Mouse (Mus musculus) ovary, postnatal 14 days (tissue): Measurements from ENCODE around the gene Psg17.
"Not testable (repeated sequence)": the region's sequence is repeated elsewhere in the genome, so short reads cannot be mapped to it uniquely, and the experiment has no call there.

Experiments
- DNase-seq: peaks from one replicate; pipeline ENCODE4 v3.0.0; 2022; ENCODE audit warnings: low spot score

Psg17 gene

DNA sequence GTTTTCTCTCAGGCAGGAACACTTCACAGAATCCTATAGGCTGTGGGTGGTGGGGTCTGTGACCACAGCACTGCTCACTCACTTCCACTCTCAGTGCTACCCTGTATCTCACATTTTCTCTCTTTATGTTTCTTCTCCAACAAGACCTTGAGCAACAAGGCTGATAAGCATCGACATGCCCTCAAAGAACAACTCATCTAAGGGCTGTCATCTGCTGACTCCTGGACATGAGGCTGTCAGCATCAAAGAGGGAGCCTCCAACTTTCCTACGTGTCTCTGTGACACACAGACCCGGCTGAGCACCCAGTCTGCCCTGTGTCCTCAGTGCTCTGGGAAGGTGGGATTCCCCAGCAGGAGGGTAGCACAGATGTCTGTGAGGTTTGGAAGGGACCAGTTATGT is at the start of gene Psg17:
Gene Psg17, minus strand, starts transcription at position 101 of the 400 bp plus-strand sequence.
- no peak for DNase-seq

DNA sequence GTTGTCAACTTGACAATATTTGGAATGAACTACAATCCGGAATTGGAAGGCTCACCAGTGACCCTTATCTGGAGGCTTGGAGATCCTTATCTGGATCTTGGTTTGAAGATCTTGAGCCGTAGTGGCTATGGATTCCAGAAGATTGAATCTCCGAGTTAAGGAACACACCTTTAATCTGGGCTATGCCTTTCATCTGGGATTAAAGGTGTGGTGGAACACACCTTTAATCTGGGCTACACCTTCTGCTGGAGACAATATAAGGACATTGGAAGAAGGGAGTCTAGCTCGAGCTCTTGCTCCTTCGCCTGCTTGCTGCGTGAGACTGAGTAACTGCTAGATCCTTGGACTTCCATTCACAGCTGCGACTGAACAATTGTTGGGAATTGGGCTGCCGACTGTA is 49.6 kb upstream of the Psg17 start, which contains the start of gene Pglyrp1:
Gene Pglyrp1, plus strand, starts transcription at position 301 of the 400 bp plus-strand sequence.
- DNase-seq: not testable (repeated sequence)

DNA sequence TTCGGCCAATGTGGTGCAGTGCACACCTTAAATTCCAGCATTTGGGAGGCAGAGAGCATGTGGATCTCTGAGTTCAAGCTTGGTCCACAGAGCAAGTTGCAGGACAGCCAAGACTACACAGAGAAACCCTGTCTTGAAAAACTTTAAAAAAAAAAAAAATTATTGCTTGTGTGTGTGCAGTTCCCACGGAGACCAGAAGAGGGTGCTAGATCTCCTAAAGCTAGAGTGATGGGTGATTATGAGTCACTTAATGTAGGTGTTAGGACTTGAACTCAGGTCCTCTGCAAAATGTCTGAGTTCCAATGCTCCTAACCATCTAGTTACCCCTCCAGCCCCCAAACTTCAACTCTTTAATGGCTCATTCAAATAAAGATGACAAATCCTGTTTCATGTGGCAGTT is 47.1 kb upstream of the Psg17 start:
- no peak for DNase-seq

DNA sequence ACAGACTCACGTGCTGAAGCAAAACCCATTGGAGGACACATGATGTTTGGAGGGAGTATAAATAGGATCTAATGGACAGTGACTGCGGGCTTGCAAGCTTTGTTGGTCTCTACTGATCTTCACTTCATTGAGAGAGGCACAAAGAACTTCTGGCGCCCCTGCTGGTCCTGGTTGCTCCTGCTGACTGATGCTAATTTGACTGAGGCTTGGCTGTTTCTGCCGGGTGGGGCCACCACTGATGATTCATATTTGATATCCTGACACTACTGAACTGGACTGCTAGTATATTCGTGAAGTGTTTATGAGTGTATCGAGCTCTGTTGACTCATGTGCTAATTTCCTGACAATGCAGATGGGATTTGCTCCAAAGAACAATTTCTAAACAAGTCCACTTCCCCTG is 41.4 kb upstream of the Psg17 start:
- no peak for DNase-seq

DNA sequence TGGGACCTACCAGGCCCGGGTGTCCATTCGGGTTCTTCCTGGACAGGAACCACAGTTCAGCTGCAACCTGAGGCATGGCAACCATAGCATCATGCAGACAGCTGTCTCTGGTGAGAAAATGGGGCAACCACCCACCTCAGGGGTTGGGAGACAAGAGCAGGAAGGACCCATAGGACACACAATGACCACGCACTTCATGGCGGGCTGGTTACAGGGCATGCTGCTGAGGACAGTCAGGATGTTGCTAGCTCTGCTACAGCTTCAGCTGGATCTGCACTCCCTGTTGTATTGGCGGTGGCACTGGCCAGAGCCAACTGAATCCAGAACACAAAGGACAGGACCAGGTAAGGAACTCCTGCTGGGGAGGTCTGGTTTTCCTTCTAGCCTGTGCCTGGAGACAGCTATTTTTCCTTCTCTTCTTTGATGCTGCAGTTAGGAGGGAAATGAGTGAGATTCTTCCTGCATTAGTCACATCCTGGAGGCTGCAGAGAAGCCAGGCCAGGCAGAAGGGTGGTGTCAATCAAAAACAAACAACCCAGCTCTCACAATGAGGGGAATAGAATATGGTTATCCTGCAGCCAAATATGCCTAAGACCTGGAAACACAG is 37.0 kb upstream of the Psg17 start:
- no peak for DNase-seq

DNA sequence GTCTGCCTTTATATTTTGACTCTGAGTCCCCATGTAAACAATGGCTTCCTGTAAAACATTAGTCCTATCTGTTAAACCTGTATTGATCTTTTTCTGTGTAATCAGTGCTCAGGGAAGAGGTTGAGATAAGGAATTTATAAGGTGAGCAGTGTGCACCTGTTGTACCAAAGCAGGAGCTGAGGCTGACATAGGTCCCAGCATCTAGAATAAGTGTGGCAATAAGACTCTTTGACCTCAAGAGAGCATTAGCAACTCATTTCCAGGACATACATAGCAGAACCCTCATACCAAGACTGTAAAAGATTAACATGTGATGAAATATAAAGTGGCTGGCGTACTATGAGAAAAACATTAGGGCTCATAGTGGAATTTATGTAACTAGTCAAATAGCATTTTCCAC is 27.0 kb upstream of the Psg17 start:
- DNase-seq: no peak

DNA sequence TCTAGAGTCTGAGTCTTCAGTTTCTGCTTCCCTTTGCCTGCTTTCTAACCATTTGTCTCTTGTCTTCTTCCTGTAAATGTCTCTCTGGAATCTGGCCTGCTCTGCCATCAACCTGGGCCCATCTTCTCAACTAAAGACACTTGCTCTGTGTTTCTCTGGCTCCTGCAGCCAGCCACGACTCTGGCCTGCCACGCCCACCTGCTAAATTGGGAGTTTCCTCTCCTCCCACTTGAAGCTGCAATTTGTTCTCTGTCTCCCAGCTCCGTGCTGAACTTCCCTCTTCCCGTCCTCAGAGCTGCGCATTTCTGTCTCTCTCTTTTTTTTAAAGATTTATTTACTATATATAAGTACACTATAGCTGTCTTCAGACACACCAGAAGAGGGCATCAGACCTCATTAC is 23.4 kb upstream of the Psg17 start:
- no peak for DNase-seq

DNA sequence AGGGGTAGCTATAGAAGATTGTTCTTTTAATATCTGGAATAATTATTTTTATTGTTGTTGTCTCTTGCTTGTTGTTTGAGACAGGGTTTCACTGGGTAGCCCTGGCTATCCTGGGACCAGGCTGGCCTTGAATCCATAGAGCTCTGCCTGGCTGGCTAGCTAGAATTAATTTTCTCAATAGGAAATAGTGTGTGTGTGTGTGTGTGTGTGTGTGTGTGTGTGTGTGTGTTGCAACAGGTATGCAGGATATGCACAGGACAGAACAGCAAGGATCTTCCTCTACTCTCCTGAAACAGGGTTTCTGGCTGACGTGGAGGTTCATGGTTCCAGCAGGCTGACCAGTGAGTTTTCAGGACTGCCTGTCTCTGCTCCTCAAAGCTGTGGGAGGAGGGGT is 19.8 kb upstream of the Psg17 start:
- no peak for DNase-seq

DNA sequence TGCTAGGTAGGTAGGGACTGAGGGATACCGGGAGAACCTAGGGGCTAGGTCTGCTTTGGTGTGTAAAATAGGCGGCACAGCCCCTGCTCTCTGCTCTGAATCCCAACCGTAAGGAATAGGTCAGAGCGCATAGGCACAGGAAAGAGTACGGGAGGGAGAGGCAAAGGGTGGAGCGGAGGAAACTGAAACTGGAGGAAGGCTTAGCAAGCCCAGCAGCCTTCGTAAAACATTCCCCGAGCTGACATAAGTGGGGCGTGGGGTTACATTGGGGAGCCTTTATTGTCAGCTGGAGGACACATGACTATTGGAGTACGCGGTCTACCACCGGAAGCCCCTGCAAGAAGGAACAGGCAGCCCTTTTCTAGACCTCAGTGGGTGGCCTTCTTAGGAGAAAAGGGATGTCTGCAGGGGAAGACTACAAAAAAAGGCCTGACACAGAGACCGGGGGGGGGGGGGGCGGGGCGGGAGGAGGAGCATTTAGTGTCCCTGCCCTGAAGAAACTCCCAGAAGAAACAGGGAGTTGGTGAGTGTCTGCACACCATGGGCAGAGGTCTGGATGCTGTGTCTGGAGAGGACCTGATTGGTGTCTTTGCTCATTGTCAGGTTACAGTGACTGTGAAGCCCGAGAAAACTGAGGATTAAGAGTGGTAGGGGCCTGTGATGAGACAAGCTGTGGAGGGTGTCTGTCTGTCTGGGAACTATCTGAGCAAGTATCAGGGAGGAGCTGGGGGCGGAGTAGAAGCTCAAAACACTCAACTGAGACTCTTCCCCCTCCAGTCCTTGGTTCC is 19.2 kb upstream of the Psg17 start:
- DNase-seq: peak; percentile 45

DNA sequence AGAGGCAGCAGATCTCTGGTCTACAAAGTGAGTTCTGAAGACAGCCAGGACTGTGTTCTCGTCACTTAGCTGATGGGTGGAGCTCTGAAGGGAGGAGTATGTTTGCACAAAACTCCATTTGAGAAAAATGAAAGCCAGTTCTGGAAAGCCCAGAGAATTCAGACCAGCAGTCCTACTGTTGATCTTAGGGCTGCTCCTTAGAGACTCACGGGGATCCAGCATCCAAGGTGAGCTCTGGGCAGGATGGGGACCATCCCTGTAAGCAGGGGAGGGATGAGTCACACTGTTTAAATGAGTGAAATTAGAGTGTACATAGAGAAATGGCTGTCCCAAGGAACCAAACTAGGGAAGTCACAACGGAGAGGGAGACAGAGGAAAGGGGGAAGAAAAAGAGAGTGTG is 18.5 kb upstream of the Psg17 start, which contains the start of gene Mill2:
Gene Mill2, plus strand, starts transcription at position 102 of the 400 bp plus-strand sequence.
- DNase-seq: no peak

DNA sequence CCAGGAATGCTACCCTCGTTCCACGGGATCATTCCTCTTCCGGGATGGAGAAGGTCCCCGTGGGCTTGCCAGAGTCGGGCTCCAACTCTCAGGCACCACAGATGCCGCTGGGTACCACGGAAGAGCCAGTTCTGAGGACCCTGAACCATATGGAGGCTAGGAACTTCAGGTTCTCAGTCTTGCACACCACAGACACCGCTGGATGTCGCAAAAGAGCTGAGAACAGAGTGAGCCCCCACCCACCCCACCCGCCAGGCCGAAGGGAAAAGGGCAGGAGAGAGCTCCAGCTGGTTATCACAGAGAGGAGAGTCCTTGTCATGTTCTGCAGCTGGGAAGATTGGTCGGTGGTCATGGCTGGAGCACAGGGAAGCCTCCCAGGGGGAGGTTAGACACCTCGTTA is 10.9 kb upstream of the Psg17 start:
- DNase-seq: no peak

DNA sequence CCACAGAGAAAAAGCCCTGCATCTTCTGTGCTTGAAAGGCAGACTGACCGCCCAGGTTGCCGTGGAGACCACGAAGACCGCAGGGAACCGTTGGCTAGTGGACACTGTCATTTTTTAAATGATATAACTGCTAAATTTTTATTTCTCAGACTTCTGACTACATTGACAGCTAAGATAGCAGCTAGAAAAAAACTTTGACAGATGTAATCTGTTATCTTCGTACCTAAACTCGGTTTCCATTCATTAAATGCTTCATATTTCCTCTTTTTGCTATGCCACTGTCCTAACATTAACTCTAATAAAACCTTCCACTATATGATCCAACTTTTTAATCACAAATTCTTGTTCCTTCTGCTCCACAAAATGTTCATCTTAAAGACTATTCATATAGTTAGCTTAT is 8.1 kb upstream of the Psg17 start:
- no peak for DNase-seq

DNA sequence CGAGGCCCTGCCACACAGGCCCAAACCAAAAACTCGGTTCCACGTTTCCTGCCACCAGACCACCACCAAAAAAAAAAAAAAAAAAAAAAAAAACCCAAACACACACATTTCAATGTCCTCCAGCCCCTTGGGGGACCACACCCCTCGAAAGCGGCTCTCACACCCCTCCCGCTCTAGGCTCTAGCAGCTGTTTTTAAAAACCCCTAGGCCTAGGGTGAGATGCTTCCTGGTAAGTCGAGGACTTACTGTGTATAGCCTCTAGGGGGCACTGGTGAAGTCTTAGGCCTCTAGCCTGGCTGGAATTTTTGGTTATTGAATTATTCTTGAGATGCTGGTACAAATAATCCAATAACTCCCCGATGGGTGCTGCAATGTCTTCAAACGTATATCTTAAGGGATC is 7.2 kb upstream of the Psg17 start:
- DNase-seq: no peak

DNA sequence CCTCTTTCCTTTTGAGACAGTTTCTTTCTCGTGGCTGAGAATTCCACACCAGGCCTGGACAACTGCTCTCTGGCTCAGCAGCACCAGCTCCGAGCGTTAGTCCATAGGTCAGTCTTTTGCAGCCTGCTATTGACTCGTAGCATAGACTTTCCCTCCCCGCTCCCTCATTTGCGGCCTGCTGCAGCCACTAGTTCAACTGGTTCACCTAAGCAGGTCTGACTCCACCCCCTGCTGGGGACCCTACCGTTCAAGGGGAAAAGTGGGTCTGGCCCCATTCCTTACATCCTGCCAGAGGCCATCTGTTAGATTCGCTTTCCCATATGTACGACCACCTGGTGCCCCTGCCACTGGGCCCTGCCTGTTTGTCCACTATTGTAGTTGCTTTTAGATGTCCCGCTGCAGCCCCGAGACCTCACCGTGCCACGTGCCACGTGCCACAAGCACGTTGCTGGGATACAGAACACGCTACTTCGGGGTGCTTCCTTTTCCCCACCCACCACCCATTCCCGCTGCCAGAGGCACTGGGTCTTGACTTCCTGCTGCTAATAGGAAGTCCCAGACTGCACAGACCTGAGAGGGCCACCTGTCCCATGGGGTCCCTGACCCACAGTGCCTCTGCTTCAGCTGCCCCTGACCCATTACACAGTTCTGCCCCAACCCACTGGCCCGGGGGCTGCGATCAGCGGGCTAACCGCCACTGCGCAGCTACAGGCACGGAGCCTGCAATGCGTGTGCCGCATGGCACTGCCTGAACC is 6.6 kb upstream of the Psg17 start:
- no peak for DNase-seq

DNA sequence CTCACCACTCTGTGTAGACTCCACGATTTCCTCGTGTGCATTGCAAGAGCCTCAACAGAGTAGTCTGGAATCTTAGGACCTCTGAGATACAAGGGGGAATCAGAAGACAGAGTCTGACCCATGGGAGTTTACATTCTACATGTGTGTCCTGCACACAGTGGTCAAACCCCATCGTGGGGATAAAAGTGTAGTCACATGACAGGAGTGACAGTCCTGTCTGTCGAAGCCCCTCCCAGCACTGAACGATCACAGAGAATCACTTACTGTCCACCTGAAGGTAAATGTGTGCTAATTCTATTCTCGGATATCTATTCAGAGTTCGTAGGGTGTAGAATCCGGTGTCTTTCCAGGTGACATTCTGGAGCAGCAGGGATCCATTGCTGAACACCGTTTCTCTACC is 3.1 kb downstream of the Psg17 start:
- no peak for DNase-seq

DNA sequence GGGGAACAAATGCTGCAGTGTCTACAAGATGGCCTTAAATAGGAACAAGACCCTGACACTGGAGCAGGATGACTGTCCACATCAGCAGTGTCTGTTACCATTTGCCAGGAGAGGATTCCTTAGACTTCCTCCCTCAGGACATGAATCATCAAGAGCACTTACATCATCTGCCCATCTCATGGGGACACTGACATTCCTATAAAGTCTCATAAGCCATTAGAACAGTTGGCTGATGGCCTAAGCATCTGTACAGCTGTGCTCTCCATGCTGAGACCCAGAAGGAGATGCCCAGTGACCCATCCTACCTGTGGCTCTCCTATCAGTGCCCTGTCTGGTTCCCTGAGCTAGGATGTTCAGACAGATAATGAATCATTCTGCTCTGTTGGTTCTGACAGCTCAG is 17.9 kb downstream of the Psg17 start:
- no peak for DNase-seq

DNA sequence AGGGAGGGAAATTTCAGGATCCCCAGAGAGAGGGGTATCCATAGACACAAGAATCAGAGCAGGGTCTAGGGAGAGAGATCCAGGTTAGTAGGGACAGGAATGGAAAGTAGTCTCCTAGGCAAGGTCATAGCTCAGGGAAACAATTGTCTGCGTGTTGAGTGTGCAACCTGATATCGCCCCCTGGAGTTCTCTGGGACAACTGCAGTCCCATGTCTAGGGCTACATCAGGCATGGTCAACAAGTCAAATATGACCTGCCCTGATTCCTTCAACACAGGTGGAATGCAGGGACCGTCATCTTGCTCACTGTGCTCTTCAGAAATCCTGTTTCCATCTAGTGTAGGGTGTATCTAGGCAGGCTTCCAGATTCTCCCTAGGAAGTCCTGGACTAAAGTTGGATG is 22.3 kb downstream of the Psg17 start:
- DNase-seq: no peak

DNA sequence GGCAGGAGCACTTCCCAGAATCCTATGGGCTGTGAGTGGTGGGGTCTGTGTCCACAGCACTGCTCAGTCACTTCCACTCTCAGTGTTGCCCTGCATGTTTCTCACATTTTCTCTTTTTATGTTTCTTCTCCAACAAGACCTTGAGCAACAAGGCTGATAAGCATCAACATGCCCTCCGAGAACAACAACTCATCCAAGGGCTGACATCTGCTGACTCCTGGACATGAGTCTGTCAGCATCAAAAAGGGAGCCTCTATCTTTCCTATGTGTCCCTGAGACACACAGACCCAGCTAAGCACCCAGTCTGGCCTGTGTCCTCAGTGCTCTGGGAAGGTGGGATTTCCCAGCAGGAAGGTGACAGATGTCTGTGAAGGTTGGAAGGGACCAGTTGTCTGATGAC is 23.0 kb downstream of the Psg17 start, which contains the start of gene Psg19:
Gene Psg19, minus strand, starts transcription at position 101 of the 400 bp plus-strand sequence.
- no peak for DNase-seq

DNA sequence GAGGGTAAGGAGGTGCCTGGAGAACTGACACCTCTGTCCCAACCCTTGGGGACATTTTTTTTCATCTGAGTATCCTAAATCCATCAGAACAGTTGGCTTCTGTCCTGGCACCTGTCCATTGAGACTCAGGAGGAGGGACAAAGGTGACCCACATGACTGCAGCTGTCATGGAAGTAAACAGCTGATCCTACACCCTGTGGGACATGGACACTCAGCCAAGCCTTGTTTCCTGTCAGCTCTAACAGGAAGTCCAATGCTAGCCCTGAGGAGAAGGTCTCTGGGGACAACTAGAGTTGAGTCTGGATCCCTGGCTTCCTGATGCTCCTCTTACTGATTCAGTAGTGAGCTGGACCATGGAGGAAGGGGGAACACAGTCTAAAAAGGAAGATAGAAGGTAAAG is 30.7 kb downstream of the Psg17 start:
- not testable (repeated sequence) for DNase-seq

DNA sequence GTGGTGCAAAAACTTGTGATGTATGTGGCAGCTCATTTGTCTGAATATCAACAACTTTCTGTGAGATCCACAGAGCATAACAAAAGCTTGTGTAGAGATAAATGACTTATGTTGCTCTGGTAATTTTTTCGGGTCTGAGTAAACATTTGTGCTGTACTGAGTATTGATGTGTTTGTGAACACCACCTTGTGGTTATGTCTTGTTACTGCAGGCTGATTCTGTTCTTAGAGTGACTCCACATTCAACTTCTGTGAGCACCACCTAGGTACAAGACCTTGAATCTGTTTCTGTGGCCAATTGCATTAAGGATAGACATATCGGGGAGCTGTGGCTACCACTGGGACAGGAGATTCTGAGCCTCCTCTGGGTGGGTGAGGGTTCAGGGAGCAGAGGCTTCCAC is 40.1 kb downstream of the Psg17 start:
- DNase-seq: not testable (repeated sequence)

DNA sequence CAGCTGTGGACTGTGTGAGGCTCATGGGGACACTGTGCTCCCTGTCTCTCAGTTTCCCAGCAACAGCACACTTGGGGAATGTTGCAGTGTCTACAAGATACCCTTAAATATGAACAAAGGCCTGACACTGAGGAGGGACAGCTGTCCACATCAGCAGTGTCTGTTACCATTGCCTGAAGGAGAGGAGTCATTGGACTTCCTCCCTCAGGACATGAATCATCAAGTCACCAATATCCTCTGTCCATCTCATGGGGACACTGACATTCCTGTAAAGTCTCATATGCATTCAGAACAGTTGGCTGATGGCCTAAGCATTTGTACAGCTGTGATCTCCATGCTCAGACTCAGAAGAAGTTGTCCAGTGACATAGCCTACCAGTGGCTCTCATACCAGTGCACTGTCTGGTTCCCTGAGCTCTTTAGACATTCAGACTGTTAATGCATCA is 42.0 kb downstream of the Psg17 start:
- DNase-seq: no peak
